Mouse (Mus musculus) left cerebral cortex, postnatal 14 days (tissue): Measurements from ENCODE around the gene Fam25c. TPM values are rescaled to one million over a fixed set of nuclear protein-coding genes. Genes with fewer than 3 reads are reported as not detected.

ENCODE experiments used
- DNase-seq, 2 experiments: peaks; one replicate each; pipeline ENCODE4 v3.0.0; 2021 to 2022; ENCODE audit warnings: low spot score in 2 of 2, mixed read lengths in 1 of 2
- intact Hi-C: fragments of 180-260 bp; cut with DNase I; formaldehyde crosslinking; loops from one replicate; pipeline ENCODE4 v1.15.1; 2025
- total RNA-seq, 2 experiments: library from RNA; stranded (reverse); gene quantifications; 2 replicates each; pipeline ENCODE4 v1.2.3; 2021

The Fam25c gene
- total RNA-seq, 2 experiments from 2014 or later: not detected

GRCm38 (mm10) chr14:34309907-34310233, 45.4 kb downstream of the Fam25c start:
- intact Hi-C loops: loop anchor here (5.0 kb wide), 2 partner anchors 52 to 192 kb away; partner anchors contain the start of gene Bmpr1a

GRCm38 (mm10) chr14:34309266-34309665, 46.0 kb downstream of the Fam25c start:
- no peak for DNase-seq
- intact Hi-C loops: no loop called here

More at GRCm38 (mm10) chr14:34309907-34310233, 45.4 kb downstream of the Fam25c start:
- DNase-seq: no peak

- intact Hi-C loops: no loop called here
- no peak for DNase-seq
These were observed 52.0 kb downstream of the Fam25c start for GRCm38 (mm10) chr14:34303265-34303680.

GRCm38 (mm10) chr14:34302681-34303242, 52.5 kb downstream of the Fam25c start:
- DNase-seq: no peak
- intact Hi-C loops: no loop called here

Other genes starting within 250 kb of the Fam25c start
- gene Npy4r, start 202.9 kb downstream of the Fam25c start, total RNA-seq: not detected
- 1 to 10 TPM; 1.7 to 2.7 TPM for gene Gprin2, start 153.8 kb downstream of the Fam25c start, total RNA-seq
- gene Syt15, start 135.8 kb downstream of the Fam25c start, total RNA-seq: 1 to 10 TPM in 1 of 2 experiments, under 1 TPM in 1; 0.83 to 1.4 TPM
- 10 to 100 TPM; 11.2 to 11.8 TPM for gene Shld2, start 44.9 kb downstream of the Fam25c start, total RNA-seq
- 100 to 1,000 TPM; 320 to 321 TPM for gene Glud1, start 44.7 kb downstream of the Fam25c start, total RNA-seq
- 1 to 10 TPM; 2.2 to 2.7 TPM for gene Sncg, start 19.4 kb upstream of the Fam25c start, total RNA-seq
- 1 to 10 TPM; 4.2 to 4.6 TPM for gene Mmrn2, start 20.0 kb upstream of the Fam25c start, total RNA-seq
- 10 to 100 TPM; 31.0 to 34.5 TPM for gene Bmpr1a, start 147.9 kb upstream of the Fam25c start, total RNA-seq
- gene 9230112D13Rik, start 167.4 kb upstream of the Fam25c start, total RNA-seq: not detected
- 1 to 10 TPM; 1.3 to 1.6 TPM for gene Ldb3, start 233.2 kb upstream of the Fam25c start, total RNA-seq
- gene Opn4, start 244.7 kb upstream of the Fam25c start, total RNA-seq: not detected